Mouse (Mus musculus): ENCODE measurements around the gene Olfr826. TPM values are rescaled to one million over a fixed set of nuclear protein-coding genes. Genes with fewer than 3 reads are reported as not detected.
"Not testable (repeated sequence)": the region's sequence is repeated elsewhere in the genome, so short reads cannot be mapped to it uniquely, and the experiment has no call there.

Olfr826 gene
- polyA plus RNA-seq (2012; rRNA removed), result not detected in 2 replicates

GRCm38 (mm10) chr10:130184086-130184485 is at the start of gene Olfr826:
Olfr826 (minus strand) TSS chr10:130184186.
- DNase-seq (ENCODE audit: low spot score), result no peak

GRCm38 (mm10) chr10:130232117-130232516 is 48.1 kb upstream of the Olfr826 start:
- no peak for DNase-seq (ENCODE audit: low spot score)

GRCm38 (mm10) chr10:130229584-130229983 is 45.6 kb upstream of the Olfr826 start:
- no peak for DNase-seq (ENCODE audit: low spot score)

DNA sequence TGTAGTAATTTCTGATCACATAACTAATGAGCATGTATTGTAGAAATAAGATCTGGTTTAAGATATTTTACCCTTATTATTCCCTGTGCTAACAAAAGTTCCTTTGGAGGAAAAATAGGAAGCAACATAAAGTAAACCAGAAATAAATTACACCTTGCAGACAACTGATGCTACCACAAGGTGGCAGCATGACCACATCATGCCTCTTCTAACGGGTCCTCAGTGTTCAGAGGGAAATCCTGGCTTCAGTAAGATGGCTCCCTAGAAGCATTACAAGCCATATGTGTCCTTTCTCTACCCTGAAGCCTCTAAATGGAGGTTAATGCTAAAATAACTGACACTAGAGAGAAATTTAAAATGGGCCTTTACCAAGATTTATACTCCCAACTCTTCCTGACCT is 44.3 kb upstream of the Olfr826 start:
- no peak for DNase-seq (ENCODE audit: low spot score)

- DNase-seq (ENCODE audit: low spot score), result no peak
Measured at GRCm38 (mm10) chr10:130225034-130225433, 41.0 kb upstream of the Olfr826 start.

- DNase-seq (ENCODE audit: low spot score), result no peak
Measured at GRCm38 (mm10) chr10:130214303-130214702, 30.3 kb upstream of the Olfr826 start, which contains the start of gene Olfr827. Olfr827 (minus strand) TSS chr10:130214403.

- DNase-seq (ENCODE audit: low spot score), result no peak
Measured at GRCm38 (mm10) chr10:130166666-130167065, 17.3 kb downstream of the Olfr826 start, which contains the start of gene Olfr825. Olfr825 (minus strand) TSS chr10:130166766.

DNA sequence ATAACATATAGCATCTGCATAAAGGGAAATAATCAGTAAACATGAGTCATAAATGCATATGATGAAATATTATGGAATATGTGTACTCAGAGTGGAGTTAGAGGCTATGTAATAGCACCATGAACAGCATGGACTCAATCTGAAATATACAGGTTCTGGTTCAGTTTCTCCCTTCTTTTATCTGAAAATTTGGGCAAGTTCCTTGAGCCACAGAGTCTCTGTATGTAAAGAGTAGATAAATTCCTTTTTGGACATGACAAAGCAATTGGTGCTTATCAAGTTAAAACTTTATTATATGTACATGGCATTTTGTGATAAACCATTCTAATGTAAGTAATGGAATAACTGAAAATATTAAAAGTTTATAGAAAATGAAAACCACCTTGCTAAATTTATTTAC is 18.8 kb downstream of the Olfr826 start:
- no peak for DNase-seq (ENCODE audit: low spot score)

DNA sequence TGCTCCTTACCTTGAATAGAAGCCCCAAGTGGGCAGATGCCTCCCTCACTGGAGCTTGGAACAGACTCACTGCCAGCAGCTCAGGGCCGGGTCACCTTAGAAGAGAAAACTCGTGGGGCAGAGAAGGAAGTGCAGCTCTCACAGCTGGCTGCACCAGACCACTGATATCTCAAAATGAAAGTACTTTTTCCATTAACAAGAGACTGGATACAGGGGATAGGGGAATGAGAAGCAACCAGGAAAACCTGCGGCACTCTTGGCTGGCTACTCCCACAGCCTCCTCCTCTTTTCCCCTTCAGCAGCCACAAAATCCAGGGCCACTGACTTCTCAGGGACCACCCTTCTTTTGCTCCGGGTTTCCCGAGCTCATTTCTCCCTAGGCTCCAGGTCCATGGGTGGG is 39.9 kb downstream of the Olfr826 start:
- DNase-seq (ENCODE audit: low spot score), result no peak

- not testable (repeated sequence) for DNase-seq (ENCODE audit: low spot score)
Measured at GRCm38 (mm10) chr10:130142481-130142880, 41.5 kb downstream of the Olfr826 start.

GRCm38 (mm10) chr10:130134811-130135210 is 49.2 kb downstream of the Olfr826 start:
- DNase-seq (ENCODE audit: low spot score), result no peak

DNA sequence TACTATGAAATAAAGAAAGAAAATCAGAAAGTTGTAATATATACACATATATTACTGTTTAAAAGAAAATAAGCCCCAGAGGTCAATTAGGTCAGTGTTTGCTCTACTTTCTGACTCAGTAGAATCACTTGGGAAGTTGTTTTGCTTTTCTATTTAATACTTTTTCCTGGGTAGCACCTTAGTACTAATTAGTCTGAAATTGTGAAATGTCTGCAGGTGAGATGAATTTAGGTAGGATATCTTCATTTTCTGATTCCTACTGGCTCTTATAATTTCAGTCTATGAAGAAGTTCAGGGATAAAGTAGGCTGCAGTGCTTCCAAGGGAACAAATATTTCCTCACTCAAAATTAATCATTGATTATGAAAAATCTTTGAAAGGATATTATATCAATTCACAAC is 54.1 kb downstream of the Olfr826 start, which contains the start of gene Olfr824:
Gene Olfr824 (minus strand): TSS at position 101 of the 400 bp plus-strand sequence.
- DNase-seq (ENCODE audit: low spot score), result not testable (repeated sequence)

Other genes with a start within 250 kb of the Olfr826 start
- gene Olfr818, start 235.1 kb downstream of the Olfr826 start, polyA plus RNA-seq (2012; rRNA removed), result not detected in 2 replicates
- not detected in 2 replicates for gene Olfr819, start 216.9 kb downstream of the Olfr826 start, polyA plus RNA-seq (2012; rRNA removed)
- gene Olfr247, start 208.0 kb downstream of the Olfr826 start, polyA plus RNA-seq (2012; rRNA removed), result not detected in 2 replicates
- not detected in 2 replicates for gene Gm10310, start 199.1 kb downstream of the Olfr826 start, polyA plus RNA-seq (2012; rRNA removed)
- gene Olfr820, start 171.6 kb downstream of the Olfr826 start, polyA plus RNA-seq (2012; rRNA removed), result not detected in 2 replicates
- gene Olfr821, start 153.8 kb downstream of the Olfr826 start, polyA plus RNA-seq (2012; rRNA removed), result not detected in 2 replicates
- gene Olfr822, start 113.0 kb downstream of the Olfr826 start, polyA plus RNA-seq (2012; rRNA removed), result not detected in 2 replicates
- not detected in 2 replicates for gene Olfr823, start 68.8 kb downstream of the Olfr826 start, polyA plus RNA-seq (2012; rRNA removed)
- gene Olfr824, start 54.2 kb downstream of the Olfr826 start, polyA plus RNA-seq (2012; rRNA removed), result not detected in 2 replicates
- gene Olfr825, start 17.4 kb downstream of the Olfr826 start, polyA plus RNA-seq (2012; rRNA removed), result not detected in 2 replicates
- gene Olfr827, start 30.2 kb upstream of the Olfr826 start, polyA plus RNA-seq (2012; rRNA removed), result not detected in 2 replicates
- gene Neurod4, start 96.1 kb upstream of the Olfr826 start, polyA plus RNA-seq (2012; rRNA removed), result not detected in 2 replicates
- 0.93 and 1.1 TPM in 2 replicates for gene Tespa1, start 138.7 kb upstream of the Olfr826 start, polyA plus RNA-seq (2012; rRNA removed)
- not detected in 2 replicates for gene Vmn2r84, start 210.1 kb upstream of the Olfr826 start, polyA plus RNA-seq (2012; rRNA removed)
- not detected in 2 replicates for gene Vmn2r85, start 245.5 kb upstream of the Olfr826 start, polyA plus RNA-seq (2012; rRNA removed)